Mouse (Mus musculus): ENCODE measurements around the gene Esrrg.

Esrrg gene

GRCm38 (mm10) chr1:188261903-188262682 is 653.5 kb downstream of the Esrrg start, which contains the start of gene Ush2a:
Gene Ush2a (plus strand): TSS chr1:188262023.
- no peak for DNase-seq (ENCODE audit: low spot score)
